Mouse (Mus musculus) right cerebral cortex, postnatal 25 days (tissue): ENCODE measurements around the gene Frzb.

Source experiments
- DNase-seq: peaks from one replicate; pipeline ENCODE4 v3.0.0; 2022

Frzb gene

DNA sequence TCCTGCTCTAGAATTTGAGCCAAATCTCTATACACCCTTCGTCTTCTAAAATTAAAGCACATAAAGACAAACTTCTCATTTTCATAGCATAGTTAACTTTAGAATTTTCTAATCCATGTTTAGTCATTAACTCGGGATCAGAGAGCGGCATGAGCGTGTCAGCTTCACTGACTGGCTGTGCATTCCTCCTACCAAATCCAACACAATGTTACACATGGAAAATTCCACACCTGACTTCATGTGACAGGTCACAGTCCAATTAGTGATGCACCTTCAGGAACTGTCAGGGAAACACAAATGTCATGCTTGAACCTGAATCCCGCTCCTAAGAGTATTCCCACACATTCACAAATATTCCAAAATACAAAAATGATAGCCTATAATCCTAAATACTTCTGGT lies 24.3 kb downstream of the Frzb start:
- no peak for DNase-seq

GRCm38 (mm10) chr2:80421990-80422389 lies 25.4 kb downstream of the Frzb start:
- DNase-seq, result no peak

DNA sequence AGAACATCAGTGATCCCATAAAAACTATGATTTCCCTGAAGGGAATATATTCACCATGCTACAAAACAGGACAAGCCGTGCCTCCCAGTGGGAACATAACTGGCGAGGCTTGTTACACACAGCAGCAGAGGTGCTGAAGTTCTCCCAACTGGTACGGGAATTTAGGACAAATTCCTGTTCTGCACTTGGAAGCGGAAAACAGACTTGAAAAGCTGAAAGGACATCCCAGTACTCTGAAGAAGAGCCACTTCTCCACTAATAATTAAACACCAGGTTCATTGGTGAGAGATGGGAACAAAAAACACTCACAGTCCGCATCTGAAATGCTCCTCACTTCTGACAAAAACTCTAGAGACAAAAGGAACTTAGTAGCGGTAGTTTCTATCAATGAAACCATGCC lies 31.1 kb downstream of the Frzb start:
- no peak for DNase-seq

GRCm38 (mm10) chr2:80414387-80414786 lies 33.0 kb downstream of the Frzb start:
- DNase-seq, result no peak

GRCm38 (mm10) chr2:80413124-80413523 lies 34.3 kb downstream of the Frzb start:
- DNase-seq, result no peak

DNA sequence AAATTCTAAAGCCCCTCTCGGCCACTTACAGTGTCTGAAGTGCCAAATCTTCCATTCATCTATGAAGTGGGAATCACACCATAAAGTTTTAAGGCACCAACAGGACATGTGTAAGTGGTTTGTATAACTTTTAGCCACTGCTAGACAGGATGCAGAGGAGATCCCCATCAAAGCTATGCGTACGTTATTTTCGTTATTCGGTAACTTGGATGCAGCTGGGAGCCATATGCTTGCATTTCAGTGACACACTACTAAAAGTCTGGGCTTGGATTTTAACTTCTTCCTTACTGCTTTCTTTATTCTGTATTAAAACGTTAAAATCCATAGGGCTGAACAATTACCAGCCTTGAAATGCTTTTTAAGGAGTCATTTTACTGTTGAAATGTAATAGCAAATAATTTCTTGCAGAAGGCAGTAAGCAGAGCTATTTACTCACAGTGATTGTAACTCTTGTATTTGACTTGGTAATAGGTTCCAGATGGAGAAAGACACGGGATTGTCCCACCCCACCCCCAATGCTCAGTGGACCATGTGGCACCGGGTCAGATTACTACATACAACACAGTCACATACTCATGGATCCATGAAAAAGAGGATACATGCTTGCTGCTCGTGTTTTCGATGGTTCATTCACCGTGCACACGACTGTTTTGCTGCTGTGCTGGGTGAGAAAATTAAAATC lies 37.4 kb downstream of the Frzb start:
- no peak for DNase-seq

- DNase-seq, result no peak
Observed at GRCm38 (mm10) chr2:80404770-80405169, 42.7 kb downstream of the Frzb start.

DNA sequence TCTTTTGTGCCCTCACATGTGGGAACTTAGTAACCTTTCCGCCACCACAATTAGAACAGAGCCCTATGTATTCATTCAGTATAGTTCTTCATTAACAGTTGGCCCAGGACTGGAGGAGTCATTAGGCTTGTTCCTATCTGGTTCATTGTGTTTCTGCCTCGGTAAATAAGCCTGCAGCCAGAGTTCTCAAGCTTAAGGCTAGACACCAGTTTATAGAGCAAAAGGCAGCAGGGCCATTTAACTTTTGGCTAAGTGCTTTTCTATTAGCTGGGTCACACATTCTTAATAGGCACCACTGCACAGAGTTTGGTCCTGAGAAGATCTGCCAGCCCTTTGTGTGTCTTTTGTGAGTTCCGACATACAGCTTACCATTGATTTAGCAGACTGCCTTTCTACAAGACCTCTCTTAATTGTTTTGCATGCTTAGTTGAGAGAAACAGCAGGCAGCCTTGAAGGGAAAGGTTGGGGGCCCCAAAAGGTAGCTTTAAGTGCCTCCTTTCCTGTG lies 48.8 kb downstream of the Frzb start:
- DNase-seq, result no peak

GRCm38 (mm10) chr2:80396864-80397263 lies 50.6 kb downstream of the Frzb start:
- no peak for DNase-seq

DNA sequence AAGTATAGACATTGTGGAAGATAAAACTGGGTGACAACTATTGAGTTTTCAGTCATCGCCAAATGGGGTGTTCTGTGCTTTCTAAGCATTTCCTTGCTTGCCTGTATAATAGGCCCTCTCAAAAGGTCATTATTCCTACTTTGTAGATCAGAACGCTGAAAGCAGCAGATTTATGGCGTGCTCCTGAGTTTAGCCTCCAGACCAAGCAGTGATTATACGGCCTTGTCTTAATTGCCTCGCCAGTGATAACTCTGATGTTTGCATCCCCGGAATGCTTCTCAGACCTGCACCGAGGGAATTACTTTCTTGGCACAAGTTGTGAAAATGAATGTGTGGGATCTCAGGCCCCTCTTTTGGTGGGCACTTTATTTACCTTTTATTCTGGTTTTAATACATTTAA lies 51.4 kb downstream of the Frzb start:
- DNase-seq, result no peak

DNA sequence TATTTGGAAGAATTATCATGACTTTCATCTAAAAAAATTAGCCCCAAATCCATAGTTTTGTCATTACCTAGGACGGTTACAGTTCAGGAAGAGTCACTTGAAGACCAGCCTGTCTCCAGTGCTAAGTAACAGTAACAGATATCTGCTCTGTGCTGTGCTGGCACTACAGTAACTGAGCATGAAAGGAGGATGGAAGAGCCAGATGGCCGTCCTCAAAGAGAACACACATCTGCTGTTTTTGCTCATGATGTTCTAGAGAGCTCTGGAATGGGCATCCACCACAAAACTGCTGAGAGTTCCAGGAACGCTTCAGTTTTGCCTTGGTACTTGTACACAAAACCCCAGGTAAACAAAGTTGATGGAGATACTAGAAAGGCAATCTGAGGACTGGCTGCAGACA lies 59.1 kb downstream of the Frzb start:
- DNase-seq, result peak; percentile 9

DNA sequence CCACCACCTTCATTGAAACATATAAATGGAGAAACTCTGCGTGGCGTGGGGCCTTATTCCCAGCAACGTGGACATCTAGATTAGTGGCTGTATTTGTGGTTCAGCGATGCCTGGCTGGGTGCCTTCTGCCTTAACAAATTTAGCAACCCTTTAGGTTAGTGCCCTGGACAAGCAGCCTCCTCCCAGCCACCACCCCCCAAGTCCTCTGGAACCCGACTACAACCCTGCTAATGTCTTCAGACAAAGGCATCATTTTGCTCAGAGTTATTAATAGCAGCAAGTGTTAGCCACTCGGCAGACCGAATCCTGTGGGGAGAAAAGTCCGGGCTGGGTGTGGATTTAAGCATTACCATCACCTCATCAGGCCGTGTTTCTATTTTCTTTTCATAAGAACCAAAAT lies 59.8 kb downstream of the Frzb start:
- no peak for DNase-seq

- DNase-seq, result no peak
Observed at GRCm38 (mm10) chr2:80386255-80386654, 61.2 kb downstream of the Frzb start.

DNA sequence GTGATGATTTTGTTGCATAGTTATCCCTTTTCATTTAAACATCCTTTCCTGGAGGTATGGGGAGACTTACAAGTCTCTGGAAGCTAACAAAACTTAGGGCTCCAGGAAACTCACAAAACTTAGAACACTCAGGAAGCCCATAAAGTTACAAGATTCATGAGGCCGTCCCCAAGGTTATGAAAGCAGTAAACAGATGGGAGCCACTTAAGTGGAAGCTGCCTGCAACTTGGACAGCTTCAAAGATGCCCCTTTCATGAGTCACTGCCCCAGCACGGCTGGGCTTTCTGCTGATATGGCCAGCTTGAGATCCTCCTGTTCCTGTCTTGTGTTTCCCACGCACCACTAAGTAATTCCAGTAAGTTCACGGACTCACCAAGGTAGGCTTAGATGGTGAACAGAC lies 63.0 kb downstream of the Frzb start:
- DNase-seq, result no peak

DNA sequence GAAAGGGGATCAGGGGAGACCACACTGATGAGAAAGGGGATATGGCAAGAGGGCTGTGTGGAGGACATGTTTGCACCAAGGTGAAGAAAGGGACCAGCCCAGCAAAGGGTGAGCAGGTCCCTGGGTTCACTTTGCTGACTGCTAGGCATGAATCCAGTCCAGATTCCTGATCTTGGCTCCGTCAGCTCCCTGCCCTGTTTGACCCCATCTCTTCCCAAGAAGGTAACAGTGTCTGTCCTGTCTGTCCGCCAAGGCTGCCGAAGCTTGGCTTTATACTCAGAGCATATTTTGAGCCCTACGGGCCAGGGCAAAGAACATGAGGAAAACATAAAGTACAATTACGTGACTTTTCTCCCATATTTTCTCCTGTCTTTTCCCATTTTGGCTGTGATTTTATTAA lies 67.6 kb downstream of the Frzb start:
- no peak for DNase-seq

- no peak for DNase-seq
Observed at GRCm38 (mm10) chr2:80374892-80375291, 72.5 kb downstream of the Frzb start.

- no peak for DNase-seq
Observed at GRCm38 (mm10) chr2:80371458-80371857, 76.0 kb downstream of the Frzb start.
